Mouse (Mus musculus): ENCODE data around the gene Psat1.

The Psat1 gene

GRCm38 (mm10) chr19:15924866-15925718 is 22.0 kb downstream of the Psat1 start:
- peak; percentile 95 for DNase-seq (ENCODE audit: low read depth, low spot score)

GRCm38 (mm10) chr19:15924181-15924865 is 22.8 kb downstream of the Psat1 start:
- DNase-seq (ENCODE audit: low read depth, low spot score): no peak

- peak; percentile 26 for DNase-seq (ENCODE audit: low read depth, low spot score)
Observed at GRCm38 (mm10) chr19:15923426-15923825, 23.7 kb downstream of the Psat1 start.

- DNase-seq (ENCODE audit: low read depth, low spot score): no peak
Observed at GRCm38 (mm10) chr19:15919336-15919735, 27.8 kb downstream of the Psat1 start.

GRCm38 (mm10) chr19:15918111-15918510 is 29.0 kb downstream of the Psat1 start:
- no peak for DNase-seq (ENCODE audit: low read depth, low spot score)

- DNase-seq (ENCODE audit: low read depth, low spot score): no peak
Observed at GRCm38 (mm10) chr19:15913249-15913997, 33.7 kb downstream of the Psat1 start.

GRCm38 (mm10) chr19:15911441-15911840 is 35.7 kb downstream of the Psat1 start:
- DNase-seq (ENCODE audit: low read depth, low spot score): no peak

GRCm38 (mm10) chr19:15910987-15911386 is 36.1 kb downstream of the Psat1 start:
- DNase-seq (ENCODE audit: low read depth, low spot score): no peak

GRCm38 (mm10) chr19:15910488-15910887 is 36.6 kb downstream of the Psat1 start:
- DNase-seq (ENCODE audit: low read depth, low spot score): no peak

- no peak for DNase-seq (ENCODE audit: low read depth, low spot score)
Observed at GRCm38 (mm10) chr19:15908016-15908415, 39.1 kb downstream of the Psat1 start.

GRCm38 (mm10) chr19:15904734-15905133 is 42.4 kb downstream of the Psat1 start:
- no peak for DNase-seq (ENCODE audit: low read depth, low spot score)

GRCm38 (mm10) chr19:15903508-15904480 is 43.3 kb downstream of the Psat1 start:
- no peak for DNase-seq (ENCODE audit: low read depth, low spot score)

- no peak for DNase-seq (ENCODE audit: low read depth, low spot score)
Observed at GRCm38 (mm10) chr19:15895681-15896080, 51.5 kb downstream of the Psat1 start.

- no peak for DNase-seq (ENCODE audit: low read depth, low spot score)
Observed at GRCm38 (mm10) chr19:15892146-15892545, 55.0 kb downstream of the Psat1 start.

GRCm38 (mm10) chr19:15888466-15888865 is 58.7 kb downstream of the Psat1 start:
- DNase-seq (ENCODE audit: low read depth, low spot score): no peak

- peak; percentile 46 for DNase-seq (ENCODE audit: low read depth, low spot score)
Observed at GRCm38 (mm10) chr19:15882705-15883426, 64.3 kb downstream of the Psat1 start.

GRCm38 (mm10) chr19:15880731-15881130 is 66.4 kb downstream of the Psat1 start:
- DNase-seq (ENCODE audit: low read depth, low spot score): no peak

- peak; percentile 21 for DNase-seq (ENCODE audit: low read depth, low spot score)
Observed at GRCm38 (mm10) chr19:15879271-15879670, 67.9 kb downstream of the Psat1 start.

- no peak for DNase-seq (ENCODE audit: low read depth, low spot score)
Observed at GRCm38 (mm10) chr19:15868865-15869698, 78.1 kb downstream of the Psat1 start.
